Mouse (Mus musculus) heart, embryonic 14.5 days (tissue): ENCODE results near the gene Cuedc2. TPM values are rescaled to one million over a fixed set of nuclear protein-coding genes. Genes with fewer than 3 reads are reported as not detected.
A peak's percentile ranks its signal among the peaks of the same experiment; 100 is the strongest.

ENCODE experiments used
- ATAC-seq: fragments of 200-750 bp; cut with Nextera tagmentation; 2 replicates; pipeline ENCODE4 v1.8.0; 2017; ENCODE audit warnings: low read depth, moderate TSS enrichment; ENCODE audit not compliant: insufficient number of reproducible peaks, insufficient read depth, low FRiP score
- H3K27ac ChIP-seq, 2 experiments: fragments of 200-500 bp in 1 of 2; fragments of 300-500 bp in 1 of 2; sonication (generic) in 1 of 2; replicated peaks in 1 of 2; 2 replicates each; pipeline ENCODE4 v1.5.1; 2012 to 2014; ENCODE audit warnings: low read depth in 2 of 2, low read length in 2 of 2, control low read depth in 1 of 2, mild to moderate bottlenecking in 1 of 2, mixed read lengths in 1 of 2; ENCODE audit not compliant: control insufficient read depth in 1 of 2, insufficient read depth in 1 of 2
- H3K27me3 ChIP-seq: fragments of 300-500 bp; sonication (generic); 2 replicates; pipeline ENCODE4 v1.6.1; 2014; ENCODE audit warnings: mild to moderate bottlenecking, low read length, control low read depth; ENCODE audit not compliant: control insufficient read depth, insufficient read depth
- H3K36me3 ChIP-seq: fragments of 300-500 bp; sonication (generic); 2 replicates; pipeline ENCODE4 v1.6.1; 2014; ENCODE audit warnings: mild to moderate bottlenecking, control low read depth, low read length, mixed read lengths; ENCODE audit not compliant: control insufficient read depth, insufficient read depth
- H3K4me1 ChIP-seq, 2 experiments: fragments of 200-500 bp in 1 of 2; fragments of 300-500 bp in 1 of 2; sonication (generic) in 1 of 2; 2 replicates each; pipeline ENCODE4 v1.6.1; 2012 to 2014; ENCODE audit warnings: low read length in 2 of 2, control low read depth in 1 of 2, mixed read lengths in 1 of 2; ENCODE audit not compliant: control insufficient read depth in 2 of 2, insufficient read depth in 2 of 2
- H3K4me2 ChIP-seq: fragments of 300-500 bp; sonication (generic); 2 replicates; pipeline ENCODE4 v1.6.1; 2014; ENCODE audit warnings: mild to moderate bottlenecking, low read length
- H3K4me3 ChIP-seq, 2 experiments: fragments of 200-500 bp in 1 of 2; fragments of 300-500 bp in 1 of 2; sonication (generic) in 1 of 2; 2 replicates each; pipeline ENCODE4 v1.5.1; 2012 to 2014; ENCODE audit warnings: low read length in 2 of 2, mild to moderate bottlenecking in 2 of 2, control low read depth in 1 of 2, low read depth in 1 of 2, moderate library complexity in 1 of 2; ENCODE audit not compliant: control insufficient read depth in 1 of 2, insufficient read depth in 1 of 2
- H3K9ac ChIP-seq: fragments of 300-500 bp; sonication (generic); 2 replicates; pipeline ENCODE4 v1.6.1; 2014; ENCODE audit warnings: mild to moderate bottlenecking, low read length
- H3K9me3 ChIP-seq: fragments of 300-500 bp; sonication (generic); 2 replicates; pipeline ENCODE4 v1.6.1; 2016; ENCODE audit warnings: low read length, control low read depth; ENCODE audit not compliant: control insufficient read depth
- WGBS: fragments of 180-500 bp; shearing (Covaris S2); extraction: QIAGEN DNeasy Blood & Tissue Kit; methylation state at CpG from one replicate; pipeline ENCODE4 v1.1.7; 2014; 5-methylcytosine and 5-hydroxymethylcytosine counted together
- microRNA counts: library from miRNA; unstranded; fragments of <30 nt; microRNA quantifications from one replicate; lab custom pipeline; 2016
- microRNA-seq: library from miRNA; unstranded; fragments of <30 nt; microRNA quantifications from one replicate; pipeline ENCODE4, GENCODE M21; 2016
- polyA plus RNA-seq: library from polyadenylated mRNA; unstranded; fragments of >200 nt; fragmentation: Nextera tagmentation; extraction: Ambion mirVana; gene quantifications from 2 replicates; pipeline ENCODE4 v1.2.1, GENCODE M21; 2014

Gene Cuedc2
- polyA plus RNA-seq, 1 experiment from 2014 or later: 125 TPM

DNA sequence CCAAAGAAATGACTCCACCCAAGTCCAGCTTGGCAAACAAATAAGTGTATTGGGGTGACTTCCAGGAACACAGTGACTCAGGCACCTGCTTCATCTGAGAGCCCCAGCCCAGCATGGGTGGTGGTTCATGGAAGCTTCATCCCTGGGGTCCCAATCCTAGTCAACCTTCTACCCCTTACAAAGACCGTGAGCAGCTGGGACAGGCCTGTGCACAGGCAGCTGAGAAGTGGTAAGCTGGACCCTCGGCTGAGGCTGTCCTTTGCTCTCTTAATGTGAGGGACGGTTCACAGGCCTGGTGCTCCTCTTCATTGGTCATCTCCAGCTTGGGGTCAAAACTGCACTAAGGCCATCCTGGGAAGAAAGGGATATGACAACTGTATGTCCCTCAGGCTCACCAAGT, 50.9 kb downstream of the Cuedc2 start:
- Histone ChIP-seq H3K9me3 (no peaks in the 10 kb centered on the region), H3K4me1 (no peaks in the 10 kb centered on the region)
- no peak for ATAC-seq

DNA sequence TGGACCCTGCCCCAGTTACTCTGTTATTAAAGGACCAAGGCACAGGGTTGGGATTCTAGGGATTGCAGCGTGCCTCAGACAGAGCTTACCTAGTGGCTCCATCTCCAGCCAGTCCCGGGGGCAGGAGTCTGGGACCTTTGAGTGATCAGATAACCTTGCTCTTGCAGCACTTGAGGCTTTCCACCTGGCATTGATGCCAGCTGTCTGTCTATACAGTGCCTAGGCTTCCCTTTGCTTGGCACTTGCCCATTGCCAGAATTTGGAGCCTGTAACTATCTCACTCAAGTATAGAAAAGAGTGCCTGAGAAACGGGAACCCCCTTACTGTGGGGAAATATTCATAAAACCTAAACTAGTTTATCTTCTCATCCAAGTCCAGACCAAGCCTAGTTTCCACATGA, 51.6 kb downstream of the Cuedc2 start:
- H3K36me3 ChIP-seq: peaks cover 55% of the 10 kb centered on the region
- no peak for ATAC-seq
- H3K9me3 ChIP-seq: no peaks in the 10 kb centered on the region
- no peaks in the 10 kb centered on the region for H3K4me1 ChIP-seq
- WGBS: 74% methylated on average over 3 of the region's 3 CpGs
- no peak overlapping the region for H3K27ac ChIP-seq
- no peaks in the 10 kb centered on the region for H3K27me3 ChIP-seq
- H3K9ac ChIP-seq: no peak overlapping the region
- no peak overlapping the region for H3K4me2 ChIP-seq
- no peak overlapping the region for H3K4me3 ChIP-seq

More for the DNA sequence above, 50.9 kb downstream of the Cuedc2 start:
- H3K9ac ChIP-seq: no peak overlapping the region
- no peak overlapping the region for H3K4me2 ChIP-seq
- H3K27ac ChIP-seq: no peak overlapping the region
- peaks cover 5% of the 10 kb centered on the region; the same call in 1 of the 2 replicates for H3K27me3 ChIP-seq
- no peak overlapping the region for H3K4me3 ChIP-seq
- WGBS: 79% methylated on average over 3 of the region's 3 CpGs
- peaks cover 48% of the 10 kb centered on the region for H3K36me3 ChIP-seq

DNA sequence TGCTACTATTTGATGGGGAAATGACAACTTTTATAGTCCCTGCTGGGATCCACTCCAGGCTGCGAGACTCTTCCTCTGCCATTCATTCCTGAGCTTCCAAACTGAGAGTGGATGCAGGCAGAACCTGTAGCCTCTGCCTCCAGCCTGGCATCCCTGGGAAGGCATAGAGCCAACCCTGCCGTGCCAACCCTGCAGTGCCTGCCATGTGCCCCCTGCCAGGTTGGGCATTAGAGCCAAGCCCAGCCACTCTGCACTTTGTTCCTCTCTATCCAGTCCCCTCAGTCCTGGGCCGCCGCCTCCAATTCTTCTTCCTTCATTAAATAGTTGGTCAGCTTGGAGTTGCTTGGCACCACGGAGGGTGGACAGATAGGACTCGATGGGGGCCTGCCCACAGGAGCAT, 52.5 kb downstream of the Cuedc2 start:
- Histone ChIP-seq H3K4me3 (no peak overlapping the region), H3K4me1 (no peaks in the 10 kb centered on the region), H3K27ac (no peak overlapping the region), H3K27me3 (no peaks in the 10 kb centered on the region), H3K9me3 (no peaks in the 10 kb centered on the region), H3K4me2 (no peak overlapping the region), H3K36me3 (peaks cover 63% of the 10 kb centered on the region), H3K9ac (no peak overlapping the region)
- 86% methylated on average over 6 of the region's 6 CpGs for WGBS
- ATAC-seq: no peak

DNA sequence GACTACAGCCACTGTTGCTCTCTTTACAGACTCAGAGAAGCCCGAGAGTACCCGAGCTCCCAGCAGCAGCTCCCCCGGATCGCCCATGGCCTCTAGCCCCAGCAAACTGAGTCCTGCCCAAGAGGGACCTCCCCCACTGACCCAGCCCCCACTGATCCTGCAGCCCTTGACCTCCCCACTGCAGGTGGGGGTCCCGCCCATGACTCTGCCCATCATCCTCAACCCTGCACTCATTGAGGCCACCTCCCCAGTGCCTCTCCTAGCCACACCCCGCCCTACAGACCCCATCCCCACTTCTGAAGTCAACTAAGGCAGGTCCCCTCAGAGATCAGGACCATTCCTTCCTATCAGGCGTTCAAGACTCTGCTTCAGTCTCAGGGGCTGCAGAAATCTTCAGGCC, 52.9 kb downstream of the Cuedc2 start:
- no peak overlapping the region for H3K27ac ChIP-seq
- no peaks in the 10 kb centered on the region for H3K27me3 ChIP-seq
- H3K4me3 ChIP-seq: no peak overlapping the region
- ATAC-seq: no peak
- H3K9me3 ChIP-seq: no peaks in the 10 kb centered on the region
- no peak overlapping the region for H3K4me2 ChIP-seq
- 82% methylated on average over 7 of the region's 7 CpGs for WGBS
- H3K9ac ChIP-seq: no peak overlapping the region
- H3K4me1 ChIP-seq: no peaks in the 10 kb centered on the region
- H3K36me3 ChIP-seq: peaks cover 68% of the 10 kb centered on the region

DNA sequence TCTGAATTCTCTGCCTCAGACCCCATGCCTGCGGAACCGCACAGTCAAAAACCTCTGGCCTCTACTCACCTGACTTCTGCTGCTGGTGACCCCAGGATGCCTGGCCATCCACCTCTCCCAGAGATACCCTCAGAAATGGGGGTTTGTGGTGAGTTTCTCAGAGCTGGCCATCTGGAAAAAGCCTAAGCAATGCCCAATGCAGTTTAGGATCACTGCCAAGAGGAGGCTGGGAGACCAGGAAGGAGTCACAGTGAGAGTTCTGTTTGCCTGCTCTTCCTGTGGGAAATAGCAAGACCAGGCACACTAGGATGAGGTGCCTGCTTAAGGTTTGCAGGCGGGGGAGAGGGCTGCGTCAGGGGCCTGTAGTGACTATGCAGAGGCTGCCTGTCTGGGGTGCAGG, 53.8 kb downstream of the Cuedc2 start:
- Histone ChIP-seq H3K4me2 (no peak overlapping the region), H3K27ac (no peak overlapping the region), H3K27me3 (no peaks in the 10 kb centered on the region), H3K4me3 (no peak overlapping the region), H3K9me3 (no peaks in the 10 kb centered on the region), H3K4me1 (no peaks in the 10 kb centered on the region), H3K36me3 (peaks cover 77% of the 10 kb centered on the region), H3K9ac (no peak overlapping the region)
- ATAC-seq: no peak
- 91% methylated on average over 4 of the region's 4 CpGs for WGBS

DNA sequence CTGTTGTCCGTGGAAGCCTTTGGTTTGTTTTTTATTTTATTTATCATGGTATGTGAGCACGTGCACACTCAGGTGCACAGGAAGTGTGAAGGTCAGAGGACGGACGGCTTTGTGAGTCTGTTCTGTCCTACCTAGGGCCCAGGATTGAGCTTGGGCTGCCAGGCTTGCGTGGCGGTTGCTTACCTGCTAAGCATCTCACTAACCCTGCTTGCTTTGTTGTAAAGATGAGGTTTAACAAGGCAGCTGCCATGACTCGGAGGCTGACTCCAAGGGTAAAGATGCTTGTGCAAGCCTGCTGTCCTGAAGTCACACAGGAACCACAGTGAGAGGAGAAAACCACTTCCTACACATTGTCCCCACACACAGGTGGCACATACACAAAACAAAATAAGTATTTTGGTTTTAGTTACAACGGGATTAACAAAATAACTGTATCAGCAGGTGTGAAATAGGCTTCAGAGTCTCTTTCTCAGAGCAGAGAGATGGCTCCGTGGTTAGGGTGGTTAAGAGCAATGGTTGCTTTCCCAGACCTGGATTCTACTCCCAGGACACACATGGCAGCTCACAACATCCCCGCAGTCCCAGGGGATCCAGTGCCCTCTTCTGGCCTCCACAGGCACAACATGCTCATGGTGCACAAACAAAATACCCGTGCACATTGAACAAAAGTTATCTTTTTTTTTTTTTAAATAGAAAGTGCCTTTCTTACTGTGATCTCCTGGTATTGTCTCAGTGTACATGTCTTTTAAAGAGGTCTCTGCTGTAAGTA, 56.2 kb downstream of the Cuedc2 start:
- Histone ChIP-seq H3K4me2 (no peak overlapping the region), H3K27ac (no peak overlapping the region), H3K36me3 (peaks cover 98% of the 10 kb centered on the region), H3K4me3 (no peak overlapping the region), H3K4me1 (no peaks in the 10 kb centered on the region), H3K9ac (no peak overlapping the region), H3K9me3 (no peaks in the 10 kb centered on the region), H3K27me3 (no peaks in the 10 kb centered on the region)
- 93% methylated on average over 11 of the region's 11 CpGs for WGBS
- no peak for ATAC-seq

MicroRNA genes within 50 kb of the gene (microRNA counts, 519-probe panel; counts per million panel counts)
- microRNA mmu-miR-146b (lab: Ali Mortazavi, UCI): 322 counts per million, percentile 70 among the panel's probes with 10 or more counts

Small RNAs within 50 kb of the gene (microRNA-seq; reads per million reads assigned to microRNA genes)
- gene Mir146b: not detected

Other genes with a start within 250 kb of the Cuedc2 start
- not detected in 2 replicates for gene Elovl3, start 206.8 kb downstream of the Cuedc2 start, polyA plus RNA-seq
- 0.51 and 0.66 TPM in 2 replicates for gene Pitx3, start 190.4 kb downstream of the Cuedc2 start, polyA plus RNA-seq
- 43.5 and 45.0 TPM in 2 replicates for gene Gbf1, start 186.2 kb downstream of the Cuedc2 start, polyA plus RNA-seq
- gene Nfkb2, start 34.4 kb downstream of the Cuedc2 start, polyA plus RNA-seq: 7.0 and 7.4 TPM in 2 replicates
- 6.0 and 7.4 TPM in 2 replicates for gene Psd, start 11.5 kb downstream of the Cuedc2 start, polyA plus RNA-seq
- 10.4 and 11.8 TPM in 2 replicates for gene Fbxl15, start 10.5 kb downstream of the Cuedc2 start, polyA plus RNA-seq
- 4.4 and 6.4 TPM in 2 replicates for gene Mfsd13a, start 2.4 kb upstream of the Cuedc2 start, polyA plus RNA-seq
- gene 2310034G01Rik, start 11.6 kb upstream of the Cuedc2 start, polyA plus RNA-seq: 0.62 and 1.8 TPM in 2 replicates
- 117 and 126 TPM in 2 replicates for gene Actr1a, start 57.0 kb upstream of the Cuedc2 start, polyA plus RNA-seq
- gene Sufu, start 58.2 kb upstream of the Cuedc2 start, polyA plus RNA-seq: 18.3 and 18.8 TPM in 2 replicates
- 23.4 TPM in 2 replicates for gene Trim8, start 163.0 kb upstream of the Cuedc2 start, polyA plus RNA-seq
- 54.4 and 72.5 TPM in 2 replicates for gene Arl3, start 234.5 kb upstream of the Cuedc2 start, polyA plus RNA-seq
- 8.0 and 8.8 TPM in 2 replicates for gene Sfxn2, start 234.7 kb upstream of the Cuedc2 start, polyA plus RNA-seq